Mouse (Mus musculus) heart, adult 2 months (tissue): ENCODE measurements around the gene Rxfp2. TPM values are rescaled to one million over a fixed set of nuclear protein-coding genes. Genes with fewer than 3 reads are reported as not detected.
A peak's percentile ranks its signal among the peaks of the same experiment; 100 is the strongest.

Experiments
- DNase-seq, 2 experiments: peaks; one replicate each; pipeline ENCODE4 v3.0.0; 2021
- H3K27ac ChIP-seq: fragments of 200-600 bp; 2 replicates; pipeline ENCODE4 v1.8.1; 2022
- H3K27me3 ChIP-seq: fragments of 200-500 bp; 2 replicates; pipeline ENCODE4 v1.6.1; 2012; ENCODE audit warnings: mild to moderate bottlenecking, low read length, inconsistent platforms, mixed read lengths; ENCODE audit not compliant: control insufficient read depth, insufficient read depth
- H3K36me3 ChIP-seq: fragments of 200-500 bp; 2 replicates; pipeline ENCODE4 v1.6.1; 2012; ENCODE audit warnings: low read length, inconsistent platforms; ENCODE audit not compliant: control insufficient read depth, insufficient read depth
- H3K4me1 ChIP-seq: fragments of 200-500 bp; 2 replicates; pipeline ENCODE4 v1.6.1; 2011; ENCODE audit warnings: low read length; ENCODE audit not compliant: control insufficient read depth, insufficient read depth
- H3K4me3 ChIP-seq: fragments of 200-600 bp; 2 replicates; pipeline ENCODE4 v1.8.1; 2022
- H3K79me2 ChIP-seq: fragments of 200-500 bp; replicated peaks from 2 replicates; pipeline ENCODE4 v1.6.1; 2012; ENCODE audit warnings: mild to moderate bottlenecking, inconsistent platforms, low read length, moderate library complexity, mixed read lengths; ENCODE audit not compliant: control insufficient read depth, insufficient read depth
- H3K9ac ChIP-seq: fragments of 200-500 bp; 2 replicates; pipeline ENCODE4 v1.6.1; 2012; ENCODE audit warnings: low read depth, mild to moderate bottlenecking, control low read depth, inconsistent platforms, low read length, mixed read lengths
- CTCF ChIP-seq: fragments of 200-600 bp; IDR thresholded peaks from 2 replicates; pipeline ENCODE4 v1.8.1; 2022; ENCODE audit warnings: antibody characterized with exemption, mild to moderate bottlenecking, moderate library complexity
- EP300 ChIP-seq: fragments of 200-500 bp; IDR thresholded peaks from 2 replicates; pipeline ENCODE4 v1.6.1; 2011; ENCODE audit warnings: low read depth, low read length, control low read depth; ENCODE audit not compliant: insufficient read depth
- POLR2A ChIP-seq: fragments of 200-500 bp; IDR thresholded peaks from 2 replicates; pipeline ENCODE4 v1.6.1; 2011; ENCODE audit warnings: mild to moderate bottlenecking, low read depth, low read length, control low read depth; ENCODE audit not compliant: insufficient read depth
- WGBS: fragments of 180-500 bp; shearing (Covaris S2); methylation state at CpG from one replicate; pipeline ENCODE4 v1.1.7; 2018; 5-methylcytosine and 5-hydroxymethylcytosine counted together
- intact Hi-C: fragments of 180-260 bp; cut with DNase I; formaldehyde crosslinking; loops from one replicate; pipeline ENCODE4 v1.15.1; 2025
- polyA plus RNA-seq: library from polyadenylated mRNA; depleted of rRNA; stranded (reverse); fragments of >200 nt; gene quantifications from 2 replicates; pipeline ENCODE4 v1.2.3, GENCODE M21; 2012
- total RNA-seq, 2 experiments: library from RNA; stranded (reverse); gene quantifications; 2 replicates each; pipeline ENCODE4 v1.2.3; 2021

Gene Rxfp2
- total and polyA plus RNA-seq, 3 experiments, result 0.10 TPM; not detected in 2

- Histone ChIP-seq H3K36me3 (no peaks in the 10 kb centered on the region), H3K27me3 (no peaks in the 10 kb centered on the region), H3K4me3 (no peak overlapping the region), H3K4me1 (no peaks in the 10 kb centered on the region), H3K79me2 (no peaks in the 10 kb centered on the region), H3K9ac (no peak overlapping the region), H3K27ac (no peak overlapping the region)
- DNase-seq, result no peak
- TF ChIP-seq CTCF, result no peak
- TF ChIP-seq POLR2A, result no peak
- TF ChIP-seq EP300, result no peak
- WGBS, result 70% methylated on average over 1 of the region's 1 CpGs
- intact Hi-C loops, result no loop called here
Measured at GRCm38 (mm10) chr5:150055322-150055721, 36.8 kb downstream of the Rxfp2 start.

GRCm38 (mm10) chr5:150056056-150056455 is 37.6 kb downstream of the Rxfp2 start:
- H3K4me3 ChIP-seq, result no peak overlapping the region
- no peak overlapping the region for H3K9ac ChIP-seq
- no peaks in the 10 kb centered on the region for H3K4me1 ChIP-seq
- no peak for DNase-seq
- H3K36me3 ChIP-seq, result no peaks in the 10 kb centered on the region
- no peaks in the 10 kb centered on the region for H3K79me2 ChIP-seq
- TF ChIP-seq EP300, result no peak
- TF ChIP-seq POLR2A, result no peak
- TF ChIP-seq CTCF, result no peak
- H3K27ac ChIP-seq, result no peak overlapping the region
- 82% methylated on average over 5 of the region's 5 CpGs for WGBS
- H3K27me3 ChIP-seq, result no peaks in the 10 kb centered on the region
- intact Hi-C loops, result no loop called here

- Histone ChIP-seq H3K9ac (no peak overlapping the region), H3K4me3 (no peak overlapping the region), H3K27ac (no peak overlapping the region), H3K36me3 (no peaks in the 10 kb centered on the region), H3K79me2 (no peaks in the 10 kb centered on the region), H3K4me1 (no peaks in the 10 kb centered on the region), H3K27me3 (no peaks in the 10 kb centered on the region)
- 74% methylated on average over 5 of the region's 5 CpGs for WGBS
- TF ChIP-seq CTCF (peak; percentile 28; the same call in 1 of the 2 replicates), EP300 (no peak), POLR2A (no peak)
- no peak for DNase-seq
- intact Hi-C loops, result no loop called here
Measured at GRCm38 (mm10) chr5:150058845-150059244, 40.4 kb downstream of the Rxfp2 start.

GRCm38 (mm10) chr5:150059466-150059865 is 41.0 kb downstream of the Rxfp2 start:
- WGBS, result 71% methylated on average over 9 of the region's 9 CpGs

GRCm38 (mm10) chr5:150061086-150061485 is 42.6 kb downstream of the Rxfp2 start:
- Histone ChIP-seq H3K4me3 (no peak overlapping the region), H3K9ac (no peak overlapping the region), H3K27me3 (no peaks in the 10 kb centered on the region), H3K79me2 (no peaks in the 10 kb centered on the region), H3K27ac (no peak overlapping the region), H3K36me3 (no peaks in the 10 kb centered on the region), H3K4me1 (no peaks in the 10 kb centered on the region)
- no peak for TF ChIP-seq POLR2A
- TF ChIP-seq EP300, result no peak
- TF ChIP-seq CTCF, result no peak
- WGBS, result 68% methylated on average over 9 of the region's 9 CpGs
- intact Hi-C loops, result no loop called here
- no peak for DNase-seq

More at GRCm38 (mm10) chr5:150059466-150059865, 41.0 kb downstream of the Rxfp2 start:
- Histone ChIP-seq H3K27me3 (no peaks in the 10 kb centered on the region), H3K27ac (no peak overlapping the region), H3K79me2 (no peaks in the 10 kb centered on the region), H3K4me3 (no peak overlapping the region), H3K36me3 (no peaks in the 10 kb centered on the region), H3K9ac (no peak overlapping the region), H3K4me1 (no peaks in the 10 kb centered on the region)
- no peak for DNase-seq
- TF ChIP-seq CTCF (no peak), POLR2A (no peak), EP300 (no peak)
- intact Hi-C loops, result no loop called here

- no peak overlapping the region for H3K27ac ChIP-seq
- no peak for DNase-seq
- no peaks in the 10 kb centered on the region for H3K4me1 ChIP-seq
- TF ChIP-seq CTCF (no peak), POLR2A (no peak), EP300 (no peak)
- H3K36me3 ChIP-seq, result no peaks in the 10 kb centered on the region
- H3K27me3 ChIP-seq, result no peaks in the 10 kb centered on the region
- intact Hi-C loops, result no loop called here
- no peaks in the 10 kb centered on the region for H3K79me2 ChIP-seq
- H3K4me3 ChIP-seq, result no peak overlapping the region
- H3K9ac ChIP-seq, result no peak overlapping the region
- WGBS, result 60% methylated on average over 10 of the region's 10 CpGs
Measured at GRCm38 (mm10) chr5:150064286-150064685, 45.8 kb downstream of the Rxfp2 start.
